Mouse (Mus musculus): ENCODE results near the gene Gpr146. TPM values are rescaled to one million over a fixed set of nuclear protein-coding genes. Genes with fewer than 3 reads are reported as not detected.

Gpr146 gene
- polyA plus RNA-seq, 1 experiment: 11.7 TPM

DNA sequence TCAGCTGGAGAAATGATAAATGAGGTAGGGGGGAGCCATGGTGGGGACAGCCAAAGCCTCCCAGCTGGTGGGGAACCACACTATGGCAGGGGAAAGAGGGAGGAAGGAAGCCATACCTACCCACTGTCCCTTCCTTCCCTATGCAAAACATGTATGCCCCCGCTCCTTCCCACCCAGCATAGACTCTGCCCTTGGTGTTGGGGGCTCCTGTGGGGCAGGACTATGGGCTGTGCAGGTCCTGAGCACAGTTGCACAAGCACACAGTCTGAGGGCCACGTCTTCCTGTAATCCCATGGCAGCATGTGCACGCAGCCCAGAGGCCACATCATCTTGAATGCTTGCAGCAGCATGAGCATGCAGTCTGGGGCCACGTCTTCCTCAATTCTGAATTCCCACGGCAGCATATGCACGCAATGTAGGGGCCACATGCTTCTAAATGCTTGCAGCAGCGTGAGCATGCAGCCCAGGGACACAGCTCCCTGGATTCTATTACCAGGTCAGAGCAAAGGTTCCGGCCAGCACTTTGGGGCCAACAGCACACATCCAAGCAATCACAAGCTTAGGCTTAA, 26.3 kb downstream of the Gpr146 start:
- no peaks in the 10 kb centered on the region for H3K36me3 ChIP-seq (ENCODE audit: control insufficient read depth, insufficient read depth)
- no peaks in the 10 kb centered on the region for H3K27me3 ChIP-seq (ENCODE audit: control insufficient read depth, insufficient read depth, insufficient read length)
- TF ChIP-seq CEBPB (IDR thresholded peaks at IDR 0.05; ENCODE audit: insufficient read depth, poor library complexity, severe bottlenecking): no peak
- TF ChIP-seq REST (IDR thresholded peaks at IDR 0.05; ENCODE audit: insufficient read depth, insufficient read length): no peak
- no peak for TF ChIP-seq POLR2A (IDR thresholded peaks at IDR 0.05; ENCODE audit: insufficient read length, low read depth)
- TF ChIP-seq USF1 (IDR thresholded peaks at IDR 0.05; ENCODE audit: low read depth): no peak
- TF ChIP-seq E2F4 (IDR thresholded peaks at IDR 0.05; ENCODE audit: insufficient read depth): no peak
- TF ChIP-seq MAX (IDR thresholded peaks at IDR 0.05; ENCODE audit: low read depth): no peak
- no peak for TF ChIP-seq TCF12 (IDR thresholded peaks at IDR 0.05; ENCODE audit: insufficient read depth, poor library complexity, severe bottlenecking)
- no peak for TF ChIP-seq MYOG (IDR thresholded peaks at IDR 0.05; ENCODE audit: control insufficient read depth in 1 of 3, insufficient read depth in 1 of 3, insufficient read length in 2 of 3, low read depth in 2 of 3)
- no peak for TF ChIP-seq MYOD1 (IDR thresholded peaks at IDR 0.05; ENCODE audit: control insufficient read depth in 1 of 3, insufficient read length in 2 of 3, low read depth in 2 of 3)
- no peak for TF ChIP-seq POLR2AphosphoS2 (IDR thresholded peaks at IDR 0.05; ENCODE audit: insufficient read length, low read depth)
- TF ChIP-seq TCF3 (IDR thresholded peaks at IDR 0.05; ENCODE audit: insufficient read length, low read depth): no peak
- TF ChIP-seq SRF (IDR thresholded peaks at IDR 0.05; ENCODE audit: control insufficient read depth, insufficient read length, low read depth): no peak
- H3K4me2 ChIP-seq (ENCODE audit: low read depth): no peak overlapping the region
- no peaks in the 10 kb centered on the region for H3K79me2 ChIP-seq (ENCODE audit: control insufficient read depth, insufficient read depth)
- no peak overlapping the region for H3K4me3 ChIP-seq
- no peak overlapping the region for H3ac ChIP-seq (ENCODE audit: control insufficient read depth, insufficient read length)

DNA sequence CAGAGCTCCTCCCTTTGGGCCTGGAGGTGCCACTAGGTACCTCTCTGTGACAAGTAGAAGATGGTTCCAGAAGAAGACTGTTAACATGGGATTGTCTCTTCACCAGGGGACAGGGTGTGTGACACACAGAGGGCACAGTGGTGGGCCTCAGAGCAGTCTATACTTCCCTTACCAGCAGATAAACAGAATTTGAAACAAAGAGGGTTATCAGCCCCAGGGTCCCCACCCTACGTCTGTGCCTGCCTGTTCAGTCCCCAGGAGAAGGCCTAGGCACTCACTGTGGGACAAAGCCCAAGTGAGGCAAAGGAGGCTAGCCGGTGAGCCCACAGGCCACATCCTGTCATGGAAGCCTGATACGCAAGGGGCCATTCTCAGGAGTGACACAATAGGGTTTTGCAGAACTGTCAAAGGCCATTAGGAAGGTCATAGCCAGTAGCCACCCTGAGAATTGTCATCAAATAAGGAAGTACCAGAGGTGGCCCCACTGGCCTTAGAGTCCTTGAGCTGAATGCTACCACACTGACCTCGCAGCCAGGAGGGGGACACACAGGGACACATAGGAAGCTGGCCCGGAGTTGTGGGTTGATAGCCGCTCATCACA, 27.4 kb downstream of the Gpr146 start, which contains the start of gene C130050O18Rik:
C130050O18Rik (plus strand) TSS at position 480 of the 601 bp plus-strand sequence.
- Histone ChIP-seq H3K4me3 (no peak within 1 kb of the TSS), H3K4me2 (ENCODE audit: low read depth) (no peak within 1 kb of the TSS)
- TF ChIP-seq MYOD1 (IDR thresholded peaks at IDR 0.05; ENCODE audit: control insufficient read depth in 1 of 3, insufficient read length in 2 of 3, low read depth in 2 of 3): no peak

DNA sequence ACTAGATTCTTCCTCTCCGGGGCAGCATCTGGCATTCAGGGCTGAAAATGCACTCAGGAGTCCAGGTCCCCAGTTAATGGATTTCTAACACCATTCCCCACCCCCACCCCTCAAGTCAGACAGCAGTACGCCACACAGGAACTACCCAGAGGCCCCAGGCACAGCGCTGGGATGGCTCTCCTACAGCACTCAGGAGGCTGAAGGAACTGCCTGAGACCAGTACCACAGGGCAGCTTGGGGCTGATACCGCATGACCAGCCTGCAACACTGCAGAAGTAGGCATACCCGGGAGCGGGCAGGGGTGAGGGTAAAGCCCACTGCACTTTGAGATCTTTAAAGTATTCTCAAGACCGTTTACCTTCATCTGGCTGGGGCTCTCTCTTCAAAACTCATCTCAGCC, 28.0 kb downstream of the Gpr146 start:
- Histone ChIP-seq H3ac (ENCODE audit: control insufficient read depth, insufficient read length) (no peak overlapping the region), H3K4me2 (ENCODE audit: low read depth) (no peak overlapping the region), H3K4me3 (no peak overlapping the region), H3K79me2 (ENCODE audit: control insufficient read depth, insufficient read depth) (no peaks in the 10 kb centered on the region), H3K36me3 (ENCODE audit: control insufficient read depth, insufficient read depth) (no peaks in the 10 kb centered on the region), H3K27me3 (ENCODE audit: control insufficient read depth, insufficient read depth, insufficient read length) (no peaks in the 10 kb centered on the region)
- no peak for TF ChIP-seq USF1 (IDR thresholded peaks at IDR 0.05; ENCODE audit: low read depth)
- TF ChIP-seq POLR2AphosphoS2 (IDR thresholded peaks at IDR 0.05; ENCODE audit: insufficient read length, low read depth): no peak
- TF ChIP-seq MAX (IDR thresholded peaks at IDR 0.05; ENCODE audit: low read depth): no peak
- TF ChIP-seq TCF3 (IDR thresholded peaks at IDR 0.05; ENCODE audit: insufficient read length, low read depth): no peak
- no peak for TF ChIP-seq TCF12 (IDR thresholded peaks at IDR 0.05; ENCODE audit: insufficient read depth, poor library complexity, severe bottlenecking)
- no peak for TF ChIP-seq CEBPB (IDR thresholded peaks at IDR 0.05; ENCODE audit: insufficient read depth, poor library complexity, severe bottlenecking)
- TF ChIP-seq SRF (IDR thresholded peaks at IDR 0.05; ENCODE audit: control insufficient read depth, insufficient read length, low read depth): no peak
- TF ChIP-seq E2F4 (IDR thresholded peaks at IDR 0.05; ENCODE audit: insufficient read depth): no peak
- TF ChIP-seq REST (IDR thresholded peaks at IDR 0.05; ENCODE audit: insufficient read depth, insufficient read length): no peak
- TF ChIP-seq POLR2A (IDR thresholded peaks at IDR 0.05; ENCODE audit: insufficient read length, low read depth): no peak

More for the DNA sequence above, 27.4 kb downstream of the Gpr146 start, which contains the start of gene C130050O18Rik:
- H3K79me2 ChIP-seq (ENCODE audit: control insufficient read depth, insufficient read depth): no peaks in the 10 kb centered on the region
- H3ac ChIP-seq (ENCODE audit: control insufficient read depth, insufficient read length): no peak within 1 kb of the TSS
- H3K36me3 ChIP-seq (ENCODE audit: control insufficient read depth, insufficient read depth): no peaks in the 10 kb centered on the region
- no peaks in the 10 kb centered on the region for H3K27me3 ChIP-seq (ENCODE audit: control insufficient read depth, insufficient read depth, insufficient read length)

DNA sequence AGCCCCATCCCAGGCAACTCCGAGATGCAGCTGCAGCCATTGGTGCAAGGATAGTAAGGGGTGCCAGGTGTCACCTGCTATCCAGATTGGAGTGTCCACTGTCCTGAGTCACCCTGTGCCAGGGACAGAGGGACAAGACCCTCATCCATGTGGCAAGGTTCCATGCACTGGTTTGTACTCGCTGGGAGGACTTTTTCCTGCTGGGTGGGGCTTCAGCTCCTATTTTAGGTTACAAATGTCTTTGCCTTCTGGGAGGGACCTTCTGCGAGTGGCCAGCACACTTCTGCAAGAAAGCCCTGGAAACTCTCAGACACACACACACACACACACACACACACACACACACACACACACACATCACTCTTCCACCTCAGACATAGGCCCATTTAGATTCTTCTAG, 28.5 kb downstream of the Gpr146 start:
- TF ChIP-seq TCF12 (IDR thresholded peaks at IDR 0.05; ENCODE audit: insufficient read depth, poor library complexity, severe bottlenecking): no peak
- no peak for TF ChIP-seq POLR2AphosphoS2 (IDR thresholded peaks at IDR 0.05; ENCODE audit: insufficient read length, low read depth)
- H3K79me2 ChIP-seq (ENCODE audit: control insufficient read depth, insufficient read depth): no peaks in the 10 kb centered on the region
- H3K36me3 ChIP-seq (ENCODE audit: control insufficient read depth, insufficient read depth): no peaks in the 10 kb centered on the region
- no peak overlapping the region for H3ac ChIP-seq (ENCODE audit: control insufficient read depth, insufficient read length)
- no peak overlapping the region for H3K4me3 ChIP-seq
- H3K27me3 ChIP-seq (ENCODE audit: control insufficient read depth, insufficient read depth, insufficient read length): no peaks in the 10 kb centered on the region
- no peak overlapping the region for H3K4me2 ChIP-seq (ENCODE audit: low read depth)

DNA sequence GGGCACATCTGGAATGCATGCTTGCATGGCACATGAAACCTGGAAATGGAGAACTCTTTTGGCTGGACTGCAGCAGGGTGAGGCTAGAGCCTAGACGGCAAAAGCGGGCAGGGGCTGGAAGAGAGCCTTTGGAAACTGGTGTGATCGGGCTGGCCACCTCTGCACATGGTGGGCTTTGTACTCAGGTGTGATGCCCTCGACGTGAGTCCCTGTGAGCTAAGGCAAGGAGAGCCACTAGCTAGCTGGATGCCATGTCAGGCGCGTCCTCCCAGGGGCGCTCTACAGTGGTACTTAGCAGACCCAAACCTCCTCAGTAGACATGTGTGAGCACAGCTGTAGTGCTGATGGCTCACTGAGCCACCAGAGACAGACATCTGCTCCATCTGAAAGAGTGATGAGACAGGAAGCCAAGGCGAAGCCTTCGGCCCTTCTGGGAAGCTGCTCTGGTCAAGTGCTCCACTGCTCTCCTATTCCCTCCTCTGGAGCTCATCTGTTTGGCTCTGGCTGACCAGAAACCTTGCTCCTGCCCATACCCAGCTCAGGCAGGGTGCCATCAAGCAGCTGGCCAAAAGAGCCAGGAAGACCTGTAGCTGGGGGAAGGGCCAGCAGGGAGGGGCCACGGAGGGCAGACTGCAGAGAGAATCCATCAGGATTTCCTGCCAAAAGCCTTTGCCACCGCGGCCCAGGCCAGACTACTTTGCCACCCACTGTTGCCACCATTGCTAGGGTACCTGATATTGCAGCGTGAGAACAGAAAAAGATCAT, 29.8 kb downstream of the Gpr146 start:
- no peaks in the 10 kb centered on the region for H3K36me3 ChIP-seq (ENCODE audit: control insufficient read depth, insufficient read depth)
- no peaks in the 10 kb centered on the region for H3K27me3 ChIP-seq (ENCODE audit: control insufficient read depth, insufficient read depth, insufficient read length)
- no peaks in the 10 kb centered on the region for H3K79me2 ChIP-seq (ENCODE audit: control insufficient read depth, insufficient read depth)
- H3K4me2 ChIP-seq (ENCODE audit: low read depth): no peak overlapping the region
- TF ChIP-seq TCF12 (IDR thresholded peaks at IDR 0.05; ENCODE audit: insufficient read depth, poor library complexity, severe bottlenecking) (no peak), MYOG (IDR thresholded peaks at IDR 0.05; ENCODE audit: control insufficient read depth in 1 of 3, insufficient read depth in 1 of 3, insufficient read length in 2 of 3, low read depth in 2 of 3) (no peak), USF1 (IDR thresholded peaks at IDR 0.05; ENCODE audit: low read depth) (no peak), MAX (IDR thresholded peaks at IDR 0.05; ENCODE audit: low read depth) (no peak)
- no peak overlapping the region for H3K4me3 ChIP-seq
- H3ac ChIP-seq (ENCODE audit: control insufficient read depth, insufficient read length): no peak overlapping the region
